Mouse (Mus musculus) CH12.LX (cell line): ENCODE results near the gene Cptp.

Source experiments
- CTCF ChIP-seq, 2 experiments: IDR thresholded peaks in 1 of 2; conservative IDR thresholded peaks in 1 of 2; 2 replicates each; pipeline ENCODE4 v1.5.1; 2011 to 2012; ENCODE audit warnings: low read depth in 2 of 2, low read length in 2 of 2, improper control_type of control experiment in 1 of 2, inconsistent platforms in 1 of 2, mild to moderate bottlenecking in 1 of 2, moderate library complexity in 1 of 2
- E2F4 ChIP-seq: IDR thresholded peaks from 2 replicates; pipeline ENCODE4 v1.6.1; 2011; ENCODE audit warnings: low read depth, low read length, improper control_type of control experiment; ENCODE audit not compliant: insufficient replicate concordance
- ELF1 ChIP-seq: IDR thresholded peaks from 2 replicates; pipeline ENCODE4 v1.6.1; 2014; ENCODE audit warnings: low read depth, mild to moderate bottlenecking, inconsistent platforms, low read length, improper control_type of control experiment
- HCFC1 ChIP-seq: IDR thresholded peaks from 2 replicates; pipeline ENCODE4 v1.6.1; 2012; ENCODE audit warnings: low read depth, mild to moderate bottlenecking, inconsistent platforms, low read length, improper control_type of control experiment
- IRF4 ChIP-seq: IDR thresholded peaks from 2 replicates; pipeline ENCODE4 v1.6.1; 2014; ENCODE audit warnings: low read depth, mild to moderate bottlenecking, inconsistent platforms, low read length, improper control_type of control experiment
- KAT2A ChIP-seq: IDR thresholded peaks from 2 replicates; pipeline ENCODE4 v1.6.1; 2012; ENCODE audit warnings: low read length, improper control_type of control experiment, inconsistent platforms; ENCODE audit not compliant: insufficient replicate concordance
- MAFK ChIP-seq: IDR thresholded peaks from 2 replicates; pipeline ENCODE4 v1.6.1; 2011; ENCODE audit warnings: low read length, improper control_type of control experiment; ENCODE audit not compliant: insufficient replicate concordance
- MAX ChIP-seq: IDR thresholded peaks from 2 replicates; pipeline ENCODE4 v1.6.1; 2011; ENCODE audit warnings: low read length, improper control_type of control experiment
- MXI1 ChIP-seq: IDR thresholded peaks from 2 replicates; pipeline ENCODE4 v1.6.1; 2011; ENCODE audit warnings: mild to moderate bottlenecking, low read depth, low read length, improper control_type of control experiment
- POLR2A ChIP-seq: IDR thresholded peaks from 2 replicates; pipeline ENCODE4 v1.6.1; 2011; ENCODE audit warnings: low read depth, mild to moderate bottlenecking, improper control_type of control experiment, low read length
- POLR2AphosphoS2 ChIP-seq: IDR thresholded peaks from 2 replicates; pipeline ENCODE4 v1.6.1; 2011; ENCODE audit warnings: low read depth, low read length, improper control_type of control experiment
- ZNF384 ChIP-seq: IDR thresholded peaks from 2 replicates; pipeline ENCODE4 v1.6.1; 2012; ENCODE audit warnings: low read depth, low read length, improper control_type of control experiment, inconsistent platforms

DNA sequence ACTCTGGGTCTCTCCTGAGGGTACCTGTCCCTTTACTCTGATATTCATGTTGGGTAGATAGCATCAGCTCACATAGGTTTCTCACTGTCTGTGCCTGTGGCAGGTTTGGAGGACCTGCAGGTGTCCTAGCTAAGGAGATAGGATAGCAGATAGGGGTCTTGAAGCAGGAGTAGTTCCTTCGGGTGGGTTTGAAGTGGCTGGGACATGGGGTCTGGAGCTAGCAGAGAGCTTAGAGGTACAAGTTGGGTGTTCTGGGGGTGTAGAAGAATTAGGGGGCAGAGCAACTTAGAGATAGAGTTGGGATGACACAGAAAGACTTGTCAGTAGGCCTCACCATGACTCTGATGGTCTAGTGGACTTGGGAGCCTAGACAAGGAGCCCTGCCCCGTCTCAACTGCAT, 19.8 kb downstream of the Cptp start:
- TF ChIP-seq MXI1 (no peak), CTCF (conservative IDR thresholded peaks at IDR 0.05 in 1 of 2, IDR thresholded peaks at IDR 0.05 in 1 of 2; ENCODE audit: low read depth in 2 of 2, low read length in 2 of 2) (no peak), ZNF384 (no peak), HCFC1 (no peak), MAX (no peak), POLR2A (no peak), IRF4 (no peak), MAFK (no peak), POLR2AphosphoS2 (no peak), KAT2A (no peak), ELF1 (no peak), E2F4 (no peak)
